Mouse (Mus musculus) bone marrow, adult 2 months (tissue): ENCODE data around the gene Polr2e.

Experiments used
- CTCF ChIP-seq: fragments of 200-500 bp; IDR thresholded peaks from 2 replicates; pipeline ENCODE4 v1.5.1; 2011; ENCODE audit warnings: low read length, control low read depth; ENCODE audit not compliant: control insufficient read depth, insufficient read depth
- POLR2A ChIP-seq: fragments of 200-500 bp; IDR thresholded peaks from 2 replicates; pipeline ENCODE4 v1.6.1; 2011; ENCODE audit warnings: low read depth, mild to moderate bottlenecking, control low read depth, low read length, borderline replicate concordance; ENCODE audit not compliant: control insufficient read depth

DNA sequence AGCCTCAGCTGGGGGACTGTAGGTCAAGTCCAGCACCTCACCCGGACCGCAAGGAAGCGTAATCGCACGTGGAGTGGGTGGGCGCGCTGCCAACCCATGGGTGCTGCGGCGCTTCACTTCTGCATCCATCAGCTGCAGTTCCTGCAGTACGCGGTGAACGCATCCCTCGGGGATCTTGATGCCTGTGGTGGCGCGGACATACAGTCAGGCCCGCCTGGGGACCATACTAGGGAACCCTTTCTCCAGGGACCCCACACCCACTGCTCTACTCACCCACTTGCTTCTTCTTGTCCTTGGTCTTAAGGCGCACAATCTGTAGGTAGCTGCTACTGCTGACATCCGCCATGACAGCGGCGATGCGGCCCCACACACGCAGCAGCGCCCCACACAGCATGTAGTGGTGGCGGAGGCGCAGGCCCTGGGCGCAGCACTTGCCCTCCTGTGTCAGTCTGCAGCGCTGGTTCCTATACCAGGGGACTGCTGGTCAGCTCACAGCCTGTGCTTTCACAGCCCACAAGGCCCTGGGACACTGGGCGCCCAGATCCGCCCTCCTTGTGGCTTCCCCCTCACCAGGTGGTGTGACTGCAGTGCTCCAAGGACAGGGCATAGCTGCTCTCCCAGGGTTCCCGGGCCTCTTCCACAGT, 18.2 kb upstream of the Polr2e start:
- TF ChIP-seq CTCF (no peak), POLR2A (no peak)
